Mouse (Mus musculus): ENCODE results near the gene Vstm5. TPM values are rescaled to one million over a fixed set of nuclear protein-coding genes. Genes with fewer than 3 reads are reported as not detected.

Vstm5 gene
- total RNA-seq, 2 experiments from 2014 or later = 5.3 to 6.8 TPM

DNA sequence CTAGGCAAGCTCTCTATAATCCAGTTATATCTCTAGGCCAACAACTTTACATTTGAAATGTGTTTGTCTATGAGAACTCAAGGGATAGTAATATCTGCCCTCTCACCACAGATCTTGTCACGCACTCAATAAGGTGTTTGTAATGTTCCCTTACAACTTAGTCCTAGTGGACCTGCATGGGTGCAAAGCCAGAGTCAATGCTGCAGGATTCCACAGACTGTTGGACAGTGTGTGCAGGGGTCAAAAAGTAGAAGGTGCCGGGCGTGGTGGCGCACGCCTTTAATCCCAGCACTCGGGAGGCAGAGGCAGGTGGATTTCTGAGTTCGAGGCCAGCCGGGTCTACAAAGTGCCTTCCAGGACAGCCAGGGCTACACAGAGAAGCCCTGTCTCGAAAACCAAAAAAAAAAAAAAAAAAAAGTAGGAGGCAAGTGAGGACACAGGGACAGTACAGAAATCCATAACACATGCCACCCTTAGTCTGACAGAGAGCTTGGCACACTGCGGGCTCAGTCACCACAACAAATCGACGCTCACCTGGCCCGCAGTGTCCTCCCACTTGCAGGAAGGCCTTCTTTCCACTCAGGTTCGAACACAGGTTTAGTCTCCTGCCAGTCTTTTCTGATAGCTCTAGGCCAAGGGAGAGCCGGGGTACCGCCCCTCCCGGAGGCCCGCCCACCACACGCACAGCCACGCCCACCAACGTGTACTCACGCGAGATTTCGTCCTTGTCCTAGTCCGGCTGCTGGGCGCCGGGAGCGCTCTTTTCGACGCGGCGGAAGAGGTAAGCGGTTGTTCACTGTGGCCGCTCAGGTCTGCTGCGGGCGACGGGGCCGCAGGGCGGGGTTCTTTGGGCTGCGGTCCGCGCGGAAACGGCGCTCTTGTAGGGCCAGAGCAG lies 66.9 kb downstream of the Vstm5 start, which contains the start of gene Taf1d:
Gene Taf1d (plus strand): TSS at position 712 of the 895 bp plus-strand sequence.
- Histone ChIP-seq H3K4me3 (peak within 1 kb of the TSS; percentile 100), H3K27ac (peak within 1 kb of the TSS; percentile 90)
- TF ChIP-seq CTCF (conservative IDR thresholded peaks at IDR 0.05) = no peak; the same call in 1 of the 2 replicates
- peak; percentile 95 to 97 for DNase-seq (ENCODE audit: low spot score in 2 of 2)

DNA sequence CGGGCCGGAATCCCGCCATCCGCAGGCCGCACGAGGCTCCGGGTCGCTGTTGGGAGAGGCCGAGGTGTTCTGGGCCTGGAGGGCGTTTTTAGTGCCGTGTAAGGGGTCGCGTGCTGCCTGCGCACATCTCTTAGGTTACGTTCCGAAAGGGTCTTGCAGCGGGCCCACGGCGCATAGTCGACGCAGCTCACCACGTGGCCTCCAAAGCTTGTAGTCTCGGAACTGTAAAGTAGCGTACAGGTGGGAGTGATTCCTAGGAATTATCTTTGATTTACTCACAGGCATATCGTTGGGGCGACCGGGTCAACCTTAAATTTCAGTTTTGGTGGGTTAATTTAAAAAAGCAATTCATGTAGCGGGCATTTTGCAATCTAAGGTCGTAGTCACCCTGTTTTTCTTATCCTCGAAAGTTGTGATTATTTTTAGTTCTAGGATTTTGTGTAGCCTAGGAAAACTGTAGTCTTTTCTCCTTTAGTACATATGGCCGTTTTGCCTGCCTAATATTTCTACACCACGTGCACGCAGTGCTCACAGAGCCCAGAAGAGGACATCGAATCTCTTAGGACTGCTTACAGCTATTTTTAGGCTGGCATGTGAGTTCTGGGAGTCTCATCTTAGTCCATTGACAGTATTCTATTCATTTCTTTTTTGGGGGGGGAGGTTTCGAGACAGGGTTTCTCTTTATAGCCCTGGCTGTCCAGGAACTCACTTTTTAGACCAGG lies 67.7 kb downstream of the Vstm5 start, which contains the start of gene 4931406C07Rik:
Gene 4931406C07Rik (minus strand): TSS at position 51 of the 722 bp plus-strand sequence.
- Histone ChIP-seq H3K27ac (peak within 1 kb of the TSS; percentile 90), H3K4me3 (peak within 1 kb of the TSS; percentile 100)
- peak in 1 of 2 experiments; percentile 26 for DNase-seq (ENCODE audit: low spot score in 2 of 2)
- TF ChIP-seq CTCF (conservative IDR thresholded peaks at IDR 0.05) = no peak

DNA sequence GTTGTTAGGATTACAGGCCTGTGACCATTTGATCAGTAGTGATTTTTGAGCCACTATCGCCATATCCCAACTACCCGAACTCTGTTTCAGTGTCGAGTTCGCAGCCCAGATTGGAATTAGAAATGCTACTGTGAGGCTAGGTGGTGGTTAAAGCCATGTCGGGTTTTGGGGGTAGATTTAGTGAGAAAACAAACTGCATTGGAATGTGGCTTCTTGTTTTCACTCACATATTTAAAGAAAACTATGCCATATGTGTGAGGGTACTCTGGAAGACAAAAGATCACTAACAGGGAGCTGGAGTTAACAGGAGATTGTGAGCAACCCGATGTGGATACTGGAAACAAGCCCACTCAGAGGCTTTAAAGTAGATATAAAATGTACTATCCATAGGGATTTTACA lies 68.4 kb downstream of the Vstm5 start:
- DNase-seq (ENCODE audit: low spot score in 2 of 2) = no peak

DNA sequence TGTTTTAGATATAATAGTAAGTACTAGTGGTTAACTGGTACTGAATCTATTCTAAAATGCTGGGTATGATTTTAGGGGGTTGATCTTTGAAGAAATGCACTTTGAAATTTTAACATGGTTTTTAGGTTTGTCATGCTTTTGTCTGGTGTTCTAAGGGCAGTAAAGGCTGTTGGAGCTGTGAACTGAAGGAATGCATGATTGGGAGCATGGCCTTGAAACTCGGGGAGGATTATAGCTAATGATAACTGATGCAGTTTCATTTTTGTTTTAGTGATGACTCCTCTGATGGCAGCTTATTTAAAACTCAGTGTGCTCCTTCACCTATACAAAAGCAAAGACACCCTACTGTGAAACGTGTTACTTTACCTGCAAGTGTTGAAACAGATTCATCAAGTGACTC lies 69.4 kb downstream of the Vstm5 start:
- TF ChIP-seq CTCF (conservative IDR thresholded peaks at IDR 0.05) = no peak
- H3K4me3 ChIP-seq = no peak overlapping the region
- no peak for DNase-seq (ENCODE audit: low spot score in 2 of 2)
- H3K27ac ChIP-seq = no peak overlapping the region

More for the DNA sequence above, 68.4 kb downstream of the Vstm5 start:
- no peak for TF ChIP-seq CTCF (conservative IDR thresholded peaks at IDR 0.05)
- no peak overlapping the region for H3K27ac ChIP-seq
- H3K4me3 ChIP-seq = peak overlapping the region; percentile 100

Other genes with a start within 250 kb of the Vstm5 start
- gene Panx1, start 193.6 kb upstream of the Vstm5 start, total RNA-seq (2021) = 10 to 100 TPM; 26.2 to 33.3 TPM
- not detected for gene Hephl1, start 126.9 kb upstream of the Vstm5 start, total RNA-seq (2021)
- gene Med17, start 40.9 kb downstream of the Vstm5 start, total RNA-seq (2021) = 10 to 100 TPM; 36.2 to 41.9 TPM
- gene Taf1d, start 67.2 kb downstream of the Vstm5 start, total RNA-seq (2021) = 10 to 100 TPM; 33.2 to 33.5 TPM
- 10 to 100 TPM; 17.2 to 20.0 TPM for gene 4931406C07Rik, start 67.4 kb downstream of the Vstm5 start, total RNA-seq (2021)
- 10 to 100 TPM; 23.1 to 24.6 TPM for gene Cep295, start 118.7 kb downstream of the Vstm5 start, total RNA-seq (2021)